Mouse (Mus musculus): ENCODE data around the gene Dync1li2. TPM values are rescaled to one million over a fixed set of nuclear protein-coding genes. Genes with fewer than 3 reads are reported as not detected.

Dync1li2 gene
- total RNA-seq, 2 experiments from 2014 or later: 134 to 162 TPM

DNA sequence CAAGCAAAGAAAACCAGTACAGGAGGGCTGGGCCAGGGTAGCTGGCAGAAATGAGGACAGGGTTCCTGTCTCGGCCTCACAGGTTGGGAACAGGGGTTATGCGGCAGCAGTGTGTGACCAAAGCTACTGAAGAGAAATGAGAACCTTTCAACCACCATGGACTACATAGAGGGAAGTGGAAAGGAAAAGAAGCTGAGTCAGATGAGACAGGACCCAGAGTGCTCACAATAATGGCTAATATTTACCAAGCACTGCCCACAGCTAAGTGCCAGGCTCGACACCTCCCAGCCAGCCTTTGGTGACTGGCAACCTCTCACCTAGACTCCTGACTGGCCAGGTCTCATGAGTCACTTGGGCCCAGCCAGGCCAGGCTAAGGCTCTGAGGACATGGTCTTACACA is 58.9 kb downstream of the Dync1li2 start:
- DNase-seq (ENCODE audit: low spot score in 2 of 2): no peak

- DNase-seq (ENCODE audit: low spot score in 2 of 2): no peak
Measured at GRCm38 (mm10) chr8:104383296-104383695, 59.6 kb downstream of the Dync1li2 start.

DNA sequence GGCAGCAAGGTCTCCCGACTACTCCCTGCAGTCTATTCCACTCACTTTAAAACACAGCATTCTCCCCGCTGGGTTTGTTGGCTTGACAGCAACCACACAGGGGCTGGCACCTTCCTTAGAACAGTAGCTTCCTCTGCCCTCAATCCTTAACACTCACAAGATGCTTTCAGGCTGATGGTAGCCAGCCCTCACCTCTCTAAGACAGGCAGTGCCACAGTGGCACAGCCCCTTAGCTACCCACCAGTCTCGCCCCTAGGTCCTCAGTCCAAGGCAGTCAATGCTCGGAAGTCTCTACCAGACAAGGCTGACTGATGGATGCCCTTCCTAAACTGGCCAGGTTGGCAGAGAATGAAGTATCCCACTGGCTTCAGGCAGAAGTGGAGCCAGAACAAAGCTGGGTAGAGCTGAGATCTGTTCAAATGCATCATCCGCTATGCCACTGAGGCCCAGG is 61.9 kb downstream of the Dync1li2 start:
- no peak for DNase-seq (ENCODE audit: low spot score in 2 of 2)

DNA sequence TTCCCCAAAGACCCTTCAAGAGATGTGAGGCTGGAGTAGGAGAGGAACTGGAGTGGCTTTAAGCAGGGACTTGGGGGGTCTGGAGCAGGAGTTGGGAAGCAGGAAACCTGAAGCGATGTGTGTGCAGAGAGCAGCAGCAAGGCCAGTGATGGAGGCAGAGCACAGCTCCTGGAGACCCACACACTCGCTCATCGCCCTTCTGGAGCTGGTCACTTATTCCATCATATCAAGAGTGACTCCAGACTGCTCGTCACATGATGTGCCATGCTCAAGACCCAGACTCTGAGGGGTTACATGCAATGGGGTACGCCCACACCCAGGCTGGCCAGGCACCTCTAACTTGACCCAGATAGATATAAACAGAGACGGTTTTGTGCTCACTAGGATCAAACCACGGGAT is 62.6 kb downstream of the Dync1li2 start:
- DNase-seq (ENCODE audit: low spot score in 2 of 2): no peak

DNA sequence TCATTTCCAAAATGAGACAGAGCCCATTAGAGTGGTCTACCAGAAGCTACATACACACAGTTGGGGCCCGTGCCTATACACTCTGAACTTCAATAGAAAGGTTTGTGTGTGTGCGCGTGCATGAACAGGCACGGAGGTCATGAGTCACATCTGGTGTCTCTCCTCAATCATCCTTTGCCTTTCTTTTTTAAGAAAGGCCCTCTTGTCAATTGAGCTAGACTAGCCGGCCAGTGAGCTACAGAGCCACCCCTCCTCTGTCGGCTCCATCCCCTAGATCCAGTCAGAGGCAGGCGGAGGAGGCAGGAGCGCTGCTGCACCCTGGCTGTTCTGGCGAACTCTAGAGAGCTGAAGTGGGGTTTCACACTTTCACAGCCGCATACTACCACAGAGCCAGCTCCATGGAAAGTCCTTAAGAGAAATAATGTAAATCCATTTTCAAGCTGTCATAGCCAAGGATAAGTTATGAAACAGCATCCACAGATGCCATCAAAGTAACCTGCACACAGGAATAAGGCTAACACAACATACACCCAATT is 63.5 kb downstream of the Dync1li2 start:
- DNase-seq (ENCODE audit: low spot score in 2 of 2): no peak

DNA sequence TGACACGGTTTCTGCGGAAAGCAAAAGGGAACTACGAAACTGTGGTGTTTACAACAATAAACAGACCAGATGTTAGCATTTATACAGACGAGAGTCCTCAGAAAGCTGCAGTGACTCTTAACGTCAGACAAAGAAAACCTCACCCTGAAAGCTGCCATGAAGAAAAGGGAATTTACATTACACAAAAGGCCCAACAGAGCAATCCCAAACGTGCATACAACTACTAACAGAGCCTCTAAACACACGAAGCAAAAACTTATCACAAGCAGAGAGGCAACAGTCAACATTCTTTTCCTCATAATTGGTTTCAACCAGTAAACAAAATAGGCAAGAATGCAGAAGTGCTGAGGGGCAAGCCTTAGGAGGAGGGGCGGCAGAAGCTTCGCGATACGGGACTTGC is 66.2 kb downstream of the Dync1li2 start:
- DNase-seq (ENCODE audit: low spot score in 2 of 2): no peak

DNA sequence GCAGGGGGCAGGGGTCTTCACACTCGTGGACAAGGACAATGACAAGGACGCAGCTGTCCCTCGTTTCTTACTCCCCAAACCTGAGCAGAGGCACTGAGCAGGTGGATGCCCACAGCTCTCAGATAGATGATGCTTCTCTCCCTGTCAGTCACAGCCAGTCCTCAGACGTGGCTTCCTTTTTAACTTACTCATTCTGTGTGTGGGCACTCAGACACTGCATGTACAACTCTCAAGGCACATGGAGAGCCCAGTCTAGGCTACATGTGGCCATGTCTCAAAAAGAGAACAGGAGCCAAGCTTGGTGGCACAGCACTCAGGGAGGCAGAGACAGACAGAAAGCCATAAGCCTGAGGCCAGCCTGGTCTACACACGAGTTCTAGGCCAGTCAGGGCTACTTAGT is 66.9 kb downstream of the Dync1li2 start:
- no peak for DNase-seq (ENCODE audit: low spot score in 2 of 2)

GRCm38 (mm10) chr8:104374864-104375846 is 67.7 kb downstream of the Dync1li2 start:
- DNase-seq (ENCODE audit: low spot score in 2 of 2): no peak

DNA sequence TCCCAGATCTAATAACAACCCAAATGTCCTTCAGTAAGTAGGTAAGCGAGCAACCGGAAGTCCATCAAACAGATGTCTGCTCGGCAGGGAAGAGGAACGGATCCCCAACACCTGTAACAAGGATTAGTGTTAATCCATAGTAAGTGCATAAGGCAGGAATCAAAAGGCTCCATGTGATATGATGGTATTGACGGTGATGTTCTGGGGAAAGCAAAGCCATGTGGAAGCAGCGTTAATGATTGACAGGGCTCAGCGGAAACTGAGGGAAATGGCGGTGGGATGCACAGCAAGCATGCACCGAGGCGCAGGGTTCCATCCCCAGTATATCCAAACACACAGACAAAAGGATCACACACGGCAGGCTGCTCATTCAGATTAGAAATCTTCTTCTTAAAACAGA is 68.6 kb downstream of the Dync1li2 start:
- no peak for DNase-seq (ENCODE audit: low spot score in 2 of 2)

- no peak for DNase-seq (ENCODE audit: low spot score in 2 of 2)
Measured at GRCm38 (mm10) chr8:104373779-104374178, 69.1 kb downstream of the Dync1li2 start.

GRCm38 (mm10) chr8:104371121-104371520 is 71.7 kb downstream of the Dync1li2 start:
- no peak for DNase-seq (ENCODE audit: low spot score in 2 of 2)

- no peak for DNase-seq (ENCODE audit: low spot score in 2 of 2)
Measured at GRCm38 (mm10) chr8:104370071-104370470, 72.8 kb downstream of the Dync1li2 start.

DNA sequence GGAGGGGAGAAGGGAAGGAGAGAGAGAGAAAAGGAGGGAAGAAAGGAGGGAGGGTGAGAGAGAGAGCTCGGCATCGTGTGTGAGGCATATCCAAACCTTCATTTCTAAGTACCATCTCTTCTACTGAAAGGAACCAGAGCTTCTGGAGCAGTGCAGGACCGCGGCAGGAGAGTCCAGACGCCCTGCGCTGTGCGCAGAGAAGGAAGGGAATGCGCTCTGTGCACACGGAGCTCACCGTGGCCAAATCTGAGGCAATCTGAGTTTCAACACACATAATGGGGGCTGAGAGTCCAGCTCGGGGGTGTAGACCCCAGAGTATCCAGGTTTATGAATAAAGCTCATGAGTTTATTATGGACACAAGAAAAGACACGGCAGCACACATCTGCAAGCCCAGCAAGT is 73.3 kb downstream of the Dync1li2 start:
- no peak for DNase-seq (ENCODE audit: low spot score in 2 of 2)

Other genes starting within 250 kb of the Dync1li2 start
- 10 to 100 TPM; 60.1 to 71.0 TPM for gene Tk2, start 194.5 kb downstream of the Dync1li2 start, total RNA-seq (2021)
- gene Cklf, start 192.2 kb downstream of the Dync1li2 start, total RNA-seq (2021): 10 to 100 TPM; 67.3 to 71.8 TPM
- gene Cmtm2a, start 149.9 kb downstream of the Dync1li2 start, total RNA-seq (2021): not detected
- not detected for gene Gm45711, start 133.0 kb downstream of the Dync1li2 start, total RNA-seq (2021)
- gene Cmtm1, start 132.9 kb downstream of the Dync1li2 start, total RNA-seq (2021): not detected
- gene Gm11020, start 121.5 kb downstream of the Dync1li2 start, total RNA-seq (2021): not detected
- not detected for gene Cmtm2b, start 120.8 kb downstream of the Dync1li2 start, total RNA-seq (2021)
- gene Cmtm3, start 103.6 kb downstream of the Dync1li2 start, total RNA-seq (2021): 100 to 1,000 TPM; 104 to 105 TPM
- 10 to 100 TPM; 26.9 to 29.6 TPM for gene Cmtm4, start 47.2 kb downstream of the Dync1li2 start, total RNA-seq (2021)
- under 1 TPM; 0.11 to 0.39 TPM for gene Terb1, start 66.9 kb upstream of the Dync1li2 start, total RNA-seq (2021)
- 10 to 100 TPM; 39.6 to 48.0 TPM for gene Nae1, start 91.6 kb upstream of the Dync1li2 start, total RNA-seq (2021)
- gene Car7, start 91.6 kb upstream of the Dync1li2 start, total RNA-seq (2021): 1 to 10 TPM; 1.7 to 2.0 TPM
- 10 to 100 TPM; 17.0 to 17.6 TPM for gene Pdp2, start 148.4 kb upstream of the Dync1li2 start, total RNA-seq (2021)
- gene Cdh16, start 181.3 kb upstream of the Dync1li2 start, total RNA-seq (2021): 10 to 100 TPM in 1 of 2 experiments, 1 to 10 TPM in 1; 2.1 to 83.8 TPM
- gene Rrad, start 188.3 kb upstream of the Dync1li2 start, total RNA-seq (2021): 1 to 10 TPM; 6.0 to 6.7 TPM
- gene Ciao2b, start 198.9 kb upstream of the Dync1li2 start, total RNA-seq (2021): 10 to 100 TPM; 32.4 to 36.2 TPM

All from adrenal gland, postnatal 4 days (tissue).